Mouse (Mus musculus): ENCODE measurements around the gene Slc47a2. TPM values are rescaled to one million over a fixed set of nuclear protein-coding genes. Genes with fewer than 3 reads are reported as not detected.

Slc47a2 gene
- polyA plus RNA-seq, 1 experiment from 2014 or later: not detected

DNA sequence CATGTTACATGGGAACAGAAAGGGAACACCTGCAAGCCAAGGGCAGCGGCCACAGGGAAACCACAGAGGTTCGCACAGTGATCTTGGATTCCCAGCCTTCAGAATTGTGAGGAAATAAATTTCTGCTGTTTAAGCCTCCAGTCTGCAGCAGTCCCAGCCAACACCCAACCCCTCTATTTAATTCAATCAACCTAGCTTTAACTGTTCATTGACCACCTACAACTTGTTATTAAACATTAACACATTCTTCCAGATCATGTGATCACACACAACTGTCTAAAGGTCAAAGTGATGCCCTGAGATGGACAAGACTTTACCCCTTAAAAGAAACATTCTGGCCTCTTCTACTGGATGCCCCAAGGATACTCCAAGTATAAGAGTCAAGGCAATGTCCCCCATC lies 26.0 kb upstream of the Slc47a2 start:
- H3K9ac ChIP-seq (ENCODE audit: low read length): no peak overlapping the region
- no peak overlapping the region for H3K4me3 ChIP-seq (ENCODE audit: low read depth, low read length)
- 92% methylated on average over 2 of the region's 2 CpGs for WGBS
- H3K36me3 ChIP-seq (ENCODE audit: control insufficient read depth, insufficient read depth, low read length): no peaks in the 10 kb centered on the region
- no peak for ATAC-seq (replicated peaks; ENCODE audit: low FRiP score)
- DNase-seq (ENCODE audit: low spot score): no peak
- H3K27ac ChIP-seq (ENCODE audit: low read depth, low read length): no peak overlapping the region
- no peaks in the 10 kb centered on the region for H3K9me3 ChIP-seq (ENCODE audit: control insufficient read depth, low read length)
- H3K4me2 ChIP-seq (ENCODE audit: low read depth, low read length, severe bottlenecking): no peak overlapping the region
- no peaks in the 10 kb centered on the region for H3K4me1 ChIP-seq (replicated peaks; ENCODE audit: control insufficient read depth, insufficient read depth, low read length)
- no peaks in the 10 kb centered on the region for H3K27me3 ChIP-seq (ENCODE audit: control insufficient read depth, insufficient read depth, low read length)

DNA sequence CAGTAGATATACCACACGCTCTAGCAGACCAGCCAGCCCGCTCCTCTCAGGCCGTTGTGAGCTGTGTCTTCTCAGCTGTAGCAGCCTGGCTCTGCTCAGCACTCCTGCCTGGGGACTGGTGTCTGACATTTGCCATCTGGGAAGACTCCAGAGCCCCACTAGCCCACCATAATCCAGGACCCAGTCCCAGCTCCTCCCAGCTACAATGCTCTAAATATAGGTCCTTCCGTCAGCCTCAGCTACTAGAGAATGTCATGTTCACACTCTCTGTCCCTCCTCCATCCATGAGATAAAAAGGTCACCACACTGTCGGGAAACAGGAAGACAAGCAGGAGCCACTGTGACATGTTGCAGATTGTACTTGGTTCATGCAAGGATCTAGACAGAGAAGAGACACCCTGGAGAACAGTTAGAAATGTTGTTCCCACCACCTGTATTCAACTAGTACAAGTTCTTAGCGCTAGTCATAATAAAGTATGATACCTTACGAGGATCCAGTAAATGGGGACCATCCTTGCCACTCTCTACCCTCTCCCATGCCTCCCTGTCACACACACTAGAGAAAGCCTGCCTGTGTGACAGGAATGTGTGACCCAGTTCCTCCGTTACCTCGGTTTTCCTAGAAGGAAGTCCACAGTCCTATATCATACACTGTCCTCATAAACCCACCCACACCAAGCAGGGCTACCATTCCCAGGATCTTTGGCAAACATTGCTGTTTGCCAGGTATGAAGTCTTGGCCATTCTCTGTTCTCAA lies 24.0 kb upstream of the Slc47a2 start:
- H3K4me3 ChIP-seq (ENCODE audit: low read depth, low read length): no peak overlapping the region
- H3K36me3 ChIP-seq (ENCODE audit: control insufficient read depth, insufficient read depth, low read length): no peaks in the 10 kb centered on the region
- H3K27ac ChIP-seq (ENCODE audit: low read depth, low read length): no peak overlapping the region
- WGBS: 91% methylated on average over 9 of the region's 9 CpGs
- H3K4me1 ChIP-seq (replicated peaks; ENCODE audit: control insufficient read depth, insufficient read depth, low read length): no peaks in the 10 kb centered on the region
- H3K27me3 ChIP-seq (ENCODE audit: control insufficient read depth, insufficient read depth, low read length): no peaks in the 10 kb centered on the region
- H3K9me3 ChIP-seq (ENCODE audit: control insufficient read depth, low read length): no peaks in the 10 kb centered on the region
- H3K9ac ChIP-seq (ENCODE audit: low read length): no peak overlapping the region
- ATAC-seq (replicated peaks; ENCODE audit: low FRiP score): no peak
- DNase-seq (ENCODE audit: low spot score): no peak
- H3K4me2 ChIP-seq (ENCODE audit: low read depth, low read length, severe bottlenecking): no peak overlapping the region

DNA sequence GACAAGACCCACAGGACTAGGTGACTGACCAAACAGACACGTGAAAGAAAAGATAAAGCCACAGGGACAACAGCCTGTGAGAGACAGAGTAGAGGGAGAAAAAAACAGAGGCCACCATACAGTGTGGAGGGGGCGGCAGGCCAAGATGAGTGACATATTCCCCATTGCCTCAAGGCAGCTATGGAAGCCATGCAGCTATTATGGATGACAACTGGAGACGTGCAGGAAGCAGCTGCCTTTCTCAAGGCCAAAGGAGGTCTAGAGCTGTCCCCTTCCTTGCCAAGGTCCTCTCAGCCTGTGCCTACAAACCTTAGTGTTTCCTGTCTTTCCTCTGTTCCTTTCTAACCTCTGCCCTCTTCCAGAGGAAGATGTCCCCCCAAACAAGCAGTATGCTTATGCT lies 23.3 kb upstream of the Slc47a2 start:
- Histone ChIP-seq H3K9me3 (ENCODE audit: control insufficient read depth, low read length) (no peaks in the 10 kb centered on the region), H3K9ac (ENCODE audit: low read length) (no peak overlapping the region), H3K36me3 (ENCODE audit: control insufficient read depth, insufficient read depth, low read length) (no peaks in the 10 kb centered on the region), H3K4me2 (ENCODE audit: low read depth, low read length, severe bottlenecking) (no peak overlapping the region), H3K4me3 (ENCODE audit: low read depth, low read length) (no peak overlapping the region), H3K4me1 (replicated peaks; ENCODE audit: control insufficient read depth, insufficient read depth, low read length) (no peaks in the 10 kb centered on the region), H3K27ac (ENCODE audit: low read depth, low read length) (no peak overlapping the region), H3K27me3 (ENCODE audit: control insufficient read depth, insufficient read depth, low read length) (no peaks in the 10 kb centered on the region)
- 85% methylated on average over 3 of the region's 3 CpGs for WGBS
- DNase-seq (ENCODE audit: low spot score): no peak
- ATAC-seq (replicated peaks; ENCODE audit: low FRiP score): no peak

DNA sequence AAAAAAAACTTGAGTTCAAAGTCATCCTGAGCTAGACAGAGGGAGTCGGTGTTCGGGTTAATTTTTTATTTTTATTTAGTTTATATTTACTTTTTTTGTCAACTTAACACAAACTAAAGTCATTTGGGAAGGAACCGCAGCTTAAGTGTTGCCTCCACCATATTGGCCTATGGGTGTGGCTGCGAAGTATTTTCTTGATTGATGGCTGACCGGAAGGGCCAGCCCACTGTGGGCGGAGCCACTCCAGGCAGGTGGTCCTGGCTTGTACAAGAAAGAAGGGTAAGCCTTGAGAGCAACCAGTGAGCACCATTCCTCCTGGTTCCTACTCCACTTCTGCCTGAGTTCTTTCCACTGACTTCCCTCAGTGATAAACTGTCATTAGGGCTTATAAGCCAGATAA lies 21.4 kb upstream of the Slc47a2 start:
- no peak for ATAC-seq (replicated peaks; ENCODE audit: low FRiP score)

DNA sequence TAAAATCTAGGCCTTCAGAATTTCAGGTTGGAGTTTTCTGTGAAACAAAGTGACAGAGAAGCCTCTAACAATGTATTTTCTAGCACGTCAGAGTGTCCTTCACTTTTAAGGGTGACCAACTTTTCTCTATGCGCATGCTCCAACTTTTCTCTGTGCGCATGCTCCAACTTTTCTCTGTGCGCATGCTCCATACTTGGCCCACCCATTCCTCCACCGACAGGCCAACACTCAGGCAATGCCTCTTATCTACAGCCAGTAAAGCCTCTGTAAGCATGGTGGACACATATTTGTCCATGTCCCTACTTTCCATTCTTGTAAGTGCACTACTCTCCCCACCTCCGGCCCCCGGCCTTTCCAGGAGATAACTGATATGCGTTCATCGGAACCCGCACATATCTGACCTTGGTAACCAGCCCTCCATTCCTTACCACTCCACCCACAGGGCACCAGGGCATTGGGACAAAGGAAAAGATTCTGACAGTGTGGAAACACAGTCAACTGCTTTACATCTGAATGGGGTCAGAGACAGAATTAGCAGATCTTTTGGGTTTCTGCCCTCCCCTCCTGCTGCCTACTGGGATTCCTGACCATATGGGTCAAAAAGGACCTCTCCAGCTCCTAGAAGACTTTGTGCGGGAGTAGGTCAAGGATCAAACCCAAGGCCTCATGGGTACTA lies 19.0 kb upstream of the Slc47a2 start:
- Histone ChIP-seq H3K4me3 (ENCODE audit: low read depth, low read length) (no peak overlapping the region), H3K4me1 (replicated peaks; ENCODE audit: control insufficient read depth, insufficient read depth, low read length) (no peaks in the 10 kb centered on the region), H3K27ac (ENCODE audit: low read depth, low read length) (no peak overlapping the region), H3K4me2 (ENCODE audit: low read depth, low read length, severe bottlenecking) (no peak overlapping the region), H3K36me3 (ENCODE audit: control insufficient read depth, insufficient read depth, low read length) (no peaks in the 10 kb centered on the region), H3K27me3 (ENCODE audit: control insufficient read depth, insufficient read depth, low read length) (no peaks in the 10 kb centered on the region), H3K9ac (ENCODE audit: low read length) (no peak overlapping the region), H3K9me3 (ENCODE audit: control insufficient read depth, low read length) (no peaks in the 10 kb centered on the region)
- 91% methylated on average over 11 of the region's 11 CpGs for whole genome bisulfite sequencing
- DNase-seq (ENCODE audit: low spot score) (no peak), ATAC-seq (replicated peaks; ENCODE audit: low FRiP score) (no peak)

More for the DNA sequence above, 21.4 kb upstream of the Slc47a2 start:
- no peak overlapping the region for H3K4me2 ChIP-seq (ENCODE audit: low read depth, low read length, severe bottlenecking)
- H3K27ac ChIP-seq (ENCODE audit: low read depth, low read length): no peak overlapping the region
- DNase-seq (ENCODE audit: low spot score): no peak
- no peak overlapping the region for H3K9ac ChIP-seq (ENCODE audit: low read length)
- H3K27me3 ChIP-seq (ENCODE audit: control insufficient read depth, insufficient read depth, low read length): no peaks in the 10 kb centered on the region
- H3K36me3 ChIP-seq (ENCODE audit: control insufficient read depth, insufficient read depth, low read length): no peaks in the 10 kb centered on the region
- H3K9me3 ChIP-seq (ENCODE audit: control insufficient read depth, low read length): no peaks in the 10 kb centered on the region
- H3K4me1 ChIP-seq (replicated peaks; ENCODE audit: control insufficient read depth, insufficient read depth, low read length): no peaks in the 10 kb centered on the region
- WGBS: 87% methylated on average over 6 of the region's 6 CpGs
- no peak overlapping the region for H3K4me3 ChIP-seq (ENCODE audit: low read depth, low read length)

DNA sequence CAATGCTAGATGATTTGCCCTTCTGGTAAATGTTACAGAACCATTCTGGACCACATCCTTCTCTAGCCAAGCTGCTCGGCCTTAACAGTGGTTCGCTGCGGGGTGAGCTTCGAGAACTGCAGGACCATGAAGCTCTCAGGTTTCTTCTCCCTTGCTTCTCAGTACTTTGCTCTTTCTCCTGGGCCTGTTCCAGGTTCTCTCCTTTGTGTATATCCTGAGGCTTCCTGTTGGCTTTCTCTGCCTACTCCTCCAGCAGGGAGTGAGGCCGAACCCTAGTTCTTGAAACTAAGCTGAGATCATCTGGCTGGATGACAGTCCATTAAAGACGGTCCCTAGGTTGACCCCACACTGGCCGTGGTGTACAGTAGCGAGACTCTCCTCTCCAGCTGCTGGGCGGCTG lies 13.9 kb upstream of the Slc47a2 start:
- DNase-seq (ENCODE audit: low spot score): no peak
- Histone ChIP-seq H3K4me3 (ENCODE audit: low read depth, low read length) (no peak overlapping the region), H3K36me3 (ENCODE audit: control insufficient read depth, insufficient read depth, low read length) (no peaks in the 10 kb centered on the region), H3K27me3 (ENCODE audit: control insufficient read depth, insufficient read depth, low read length) (no peaks in the 10 kb centered on the region), H3K4me2 (ENCODE audit: low read depth, low read length, severe bottlenecking) (no peak overlapping the region), H3K4me1 (replicated peaks; ENCODE audit: control insufficient read depth, insufficient read depth, low read length) (no peaks in the 10 kb centered on the region), H3K9me3 (ENCODE audit: control insufficient read depth, low read length) (no peaks in the 10 kb centered on the region), H3K9ac (ENCODE audit: low read length) (no peak overlapping the region), H3K27ac (ENCODE audit: low read depth, low read length) (no peak overlapping the region)
- ATAC-seq (replicated peaks; ENCODE audit: low FRiP score): no peak
- 92% methylated on average over 9 of the region's 9 CpGs for WGBS

DNA sequence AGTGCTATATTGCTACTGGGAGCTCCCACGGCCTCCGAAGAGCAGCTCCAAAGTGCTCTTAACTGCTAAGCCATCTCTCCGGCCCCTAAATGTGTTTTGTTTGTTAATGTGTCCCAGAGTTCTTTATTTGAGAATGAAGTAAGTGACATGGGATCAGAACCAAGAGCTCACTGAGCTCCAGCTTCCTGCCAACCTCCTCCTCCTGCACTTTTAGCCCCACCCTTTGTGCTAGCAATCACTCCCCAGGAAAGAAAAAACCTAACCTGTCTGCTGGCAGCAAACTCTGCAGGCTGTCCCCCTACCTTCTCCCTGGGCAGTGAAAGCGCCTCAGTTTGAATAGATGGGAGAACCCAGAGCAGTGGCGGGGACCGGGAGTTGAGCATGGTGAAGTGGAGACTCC lies 13.5 kb upstream of the Slc47a2 start:
- WGBS: 78% methylated on average over 6 of the region's 6 CpGs
- H3K36me3 ChIP-seq (ENCODE audit: control insufficient read depth, insufficient read depth, low read length): no peaks in the 10 kb centered on the region
- DNase-seq (ENCODE audit: low spot score): no peak
- no peaks in the 10 kb centered on the region for H3K9me3 ChIP-seq (ENCODE audit: control insufficient read depth, low read length)
- no peak overlapping the region for H3K27ac ChIP-seq (ENCODE audit: low read depth, low read length)
- H3K4me3 ChIP-seq (ENCODE audit: low read depth, low read length): no peak overlapping the region
- no peak overlapping the region for H3K9ac ChIP-seq (ENCODE audit: low read length)
- ATAC-seq (replicated peaks; ENCODE audit: low FRiP score): no peak
- no peaks in the 10 kb centered on the region for H3K4me1 ChIP-seq (replicated peaks; ENCODE audit: control insufficient read depth, insufficient read depth, low read length)
- no peaks in the 10 kb centered on the region for H3K27me3 ChIP-seq (ENCODE audit: control insufficient read depth, insufficient read depth, low read length)
- H3K4me2 ChIP-seq (ENCODE audit: low read depth, low read length, severe bottlenecking): no peak overlapping the region

DNA sequence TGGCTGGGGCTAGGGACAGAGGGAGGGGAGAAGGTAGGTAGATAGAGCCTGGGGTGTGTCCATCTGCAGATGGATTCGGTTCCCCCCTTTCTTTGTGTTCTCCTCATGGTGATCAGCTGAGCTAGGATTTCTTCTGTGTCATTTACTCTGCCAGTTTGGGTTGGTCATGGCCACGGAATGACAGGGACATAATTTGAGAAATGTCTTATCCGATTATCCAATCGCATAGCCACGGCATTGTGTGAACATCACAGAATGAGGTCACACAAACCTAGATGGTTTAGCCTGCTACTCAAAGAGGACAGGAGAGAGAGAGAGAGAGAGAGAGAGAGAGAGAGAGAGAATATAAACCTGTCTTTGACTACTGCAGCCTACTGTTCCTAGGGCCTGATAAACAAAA lies 12.7 kb upstream of the Slc47a2 start:
- Histone ChIP-seq H3K36me3 (ENCODE audit: control insufficient read depth, insufficient read depth, low read length) (no peaks in the 10 kb centered on the region), H3K27me3 (ENCODE audit: control insufficient read depth, insufficient read depth, low read length) (no peaks in the 10 kb centered on the region), H3K4me1 (replicated peaks; ENCODE audit: control insufficient read depth, insufficient read depth, low read length) (no peaks in the 10 kb centered on the region), H3K27ac (ENCODE audit: low read depth, low read length) (no peak overlapping the region), H3K4me2 (ENCODE audit: low read depth, low read length, severe bottlenecking) (no peak overlapping the region), H3K9ac (ENCODE audit: low read length) (no peak overlapping the region), H3K9me3 (ENCODE audit: control insufficient read depth, low read length) (no peaks in the 10 kb centered on the region), H3K4me3 (ENCODE audit: low read depth, low read length) (no peak overlapping the region)
- ATAC-seq (replicated peaks; ENCODE audit: low FRiP score) (no peak), DNase-seq (ENCODE audit: low spot score) (no peak)
- 86% methylated on average over 5 of the region's 5 CpGs for WGBS

DNA sequence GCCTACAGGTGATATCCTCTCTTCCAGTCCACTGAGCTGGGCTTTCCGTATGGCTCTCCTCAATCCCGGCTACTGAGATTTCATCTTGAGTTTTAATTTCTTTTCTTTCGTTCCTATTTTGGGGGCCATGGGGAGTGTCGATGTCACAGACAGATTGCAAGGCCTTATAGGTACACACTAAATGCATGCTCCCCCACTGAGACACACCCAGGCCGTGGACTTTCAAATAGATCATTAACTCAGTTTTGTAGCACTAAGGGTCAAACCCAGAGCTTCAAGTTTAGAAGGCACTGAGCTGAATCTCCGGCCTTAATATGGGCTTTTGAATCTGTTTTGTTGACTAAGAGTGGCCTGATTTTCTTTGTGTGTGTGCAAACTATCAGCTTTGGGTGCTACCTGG lies 11.7 kb upstream of the Slc47a2 start:
- no peak overlapping the region for H3K4me3 ChIP-seq (ENCODE audit: low read depth, low read length)
- no peak for ATAC-seq (replicated peaks; ENCODE audit: low FRiP score)

More for the DNA sequence above, 11.7 kb upstream of the Slc47a2 start:
- Histone ChIP-seq H3K36me3 (ENCODE audit: control insufficient read depth, insufficient read depth, low read length) (no peaks in the 10 kb centered on the region), H3K9me3 (ENCODE audit: control insufficient read depth, low read length) (no peaks in the 10 kb centered on the region), H3K4me1 (replicated peaks; ENCODE audit: control insufficient read depth, insufficient read depth, low read length) (no peaks in the 10 kb centered on the region), H3K27ac (ENCODE audit: low read depth, low read length) (no peak overlapping the region), H3K9ac (ENCODE audit: low read length) (no peak overlapping the region), H3K4me2 (ENCODE audit: low read depth, low read length, severe bottlenecking) (no peak overlapping the region), H3K27me3 (ENCODE audit: control insufficient read depth, insufficient read depth, low read length) (no peaks in the 10 kb centered on the region)
- DNase-seq (ENCODE audit: low spot score): no peak
- 86% methylated on average over 6 of the region's 6 CpGs for WGBS

All from forebrain, embryonic 11.5 days (tissue).